Mouse (Mus musculus): ENCODE results near the gene St8sia6. TPM values are rescaled to one million over a fixed set of nuclear protein-coding genes. Genes with fewer than 3 reads are reported as not detected.

Gene St8sia6
- polyA plus RNA-seq (2015; fragmentation: Nextera tagmentation; extraction: Ambion mirVana): 3.4 and 5.3 TPM in 2 replicates

DNA sequence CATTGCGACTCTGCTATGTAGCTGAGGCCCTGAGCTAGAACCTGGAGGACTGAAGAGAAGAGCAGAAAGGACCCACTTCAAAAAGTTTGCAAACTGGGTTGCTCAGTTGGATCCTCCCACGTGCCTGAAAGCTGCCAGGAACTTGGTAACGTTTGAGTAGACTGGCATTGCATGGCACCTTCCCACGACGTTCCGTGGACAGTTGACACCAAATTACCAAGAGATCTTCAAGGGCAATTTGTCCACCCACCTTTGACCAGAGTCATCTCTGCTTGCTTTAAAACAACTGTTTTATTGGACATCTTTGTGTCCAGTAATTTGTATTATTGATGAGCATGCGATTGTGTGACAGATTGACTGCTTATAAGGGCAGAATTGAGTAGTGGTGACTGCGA, at the start of gene St8sia6:
St8sia6 (minus strand) TSS at position 96 of the 395 bp plus-strand sequence.
- 42% methylated on average over 8 of the region's 8 CpGs for WGBS
- Histone ChIP-seq H3K27me3 (peaks cover 34% of the 10 kb centered on the region), H3K27ac (no peak within 1 kb of the TSS), H3K36me3 (no peaks in the 10 kb centered on the region), H3K4me3 (replicated peaks) (peak within 1 kb of the TSS; percentile 66), H3K9ac (peak within 1 kb of the TSS; percentile 54), H3K4me1 (peaks cover 15% of the 10 kb centered on the region), H3K4me2 (peak within 1 kb of the TSS; percentile 98), H3K9me3 (replicated peaks) (no peaks in the 10 kb centered on the region)
- no peak for ATAC-seq (replicated peaks; ENCODE audit: low FRiP score)

- Histone ChIP-seq H3K27ac (no peak overlapping the region), H3K4me3 (replicated peaks) (no peak overlapping the region), H3K9ac (no peak overlapping the region), H3K27me3 (no peaks in the 10 kb centered on the region), H3K4me2 (no peak overlapping the region), H3K9me3 (replicated peaks) (no peaks in the 10 kb centered on the region), H3K4me1 (no peaks in the 10 kb centered on the region), H3K36me3 (no peaks in the 10 kb centered on the region)
- ATAC-seq (replicated peaks; ENCODE audit: low FRiP score): no peak
- WGBS: 85% methylated on average over 3 of the region's 3 CpGs
Measured at GRCm38 (mm10) chr2:13836310-13836709, 42.4 kb upstream of the St8sia6 start.

DNA sequence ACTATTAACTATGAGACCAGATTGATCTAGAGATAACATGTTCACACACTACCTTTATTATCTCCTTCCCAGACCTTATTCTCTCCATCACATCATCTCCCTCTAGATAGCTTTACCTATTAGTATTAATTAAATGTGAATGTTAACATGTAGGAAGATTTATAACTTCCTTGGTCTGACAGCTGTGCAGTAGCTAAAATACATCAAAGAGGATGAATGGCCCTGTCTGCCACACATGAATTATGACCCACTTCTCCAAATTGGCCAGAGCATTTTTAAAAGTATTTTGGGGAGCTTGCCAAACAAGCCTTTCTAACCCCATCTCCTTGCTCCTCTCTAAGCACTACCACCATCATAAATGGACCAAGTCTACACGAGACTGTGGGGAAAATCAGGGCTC, 41.1 kb upstream of the St8sia6 start:
- no peaks in the 10 kb centered on the region for H3K27me3 ChIP-seq
- H3K4me1 ChIP-seq: no peaks in the 10 kb centered on the region
- ATAC-seq (replicated peaks; ENCODE audit: low FRiP score): peak; percentile 40; the same call in 1 of the 2 replicates
- no peak overlapping the region for H3K9ac ChIP-seq
- H3K36me3 ChIP-seq: no peaks in the 10 kb centered on the region
- 46% methylated on average over 1 of the region's 1 CpGs for WGBS
- H3K4me3 ChIP-seq (replicated peaks): no peak overlapping the region
- H3K27ac ChIP-seq: no peak overlapping the region
- H3K4me2 ChIP-seq: no peak overlapping the region
- H3K9me3 ChIP-seq (replicated peaks): no peaks in the 10 kb centered on the region

DNA sequence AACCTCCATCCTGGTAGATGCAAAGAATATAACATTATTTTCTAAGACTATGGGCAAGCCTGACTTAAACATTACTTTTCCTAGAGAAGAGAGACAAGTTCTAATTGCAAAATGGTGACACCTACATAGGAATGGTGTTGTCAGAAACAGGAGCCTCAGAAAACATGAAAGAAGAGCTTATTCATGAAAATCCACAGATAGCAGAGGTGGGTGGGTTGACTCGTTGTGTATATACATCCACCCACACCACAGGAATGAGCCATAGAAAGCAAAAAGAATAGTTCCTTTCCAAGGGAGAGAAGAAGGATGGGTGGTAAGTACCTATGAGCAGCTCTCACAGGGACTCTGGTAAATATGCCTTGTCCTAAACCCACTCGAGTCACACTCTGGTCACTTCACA, 22.8 kb upstream of the St8sia6 start:
- ATAC-seq (replicated peaks; ENCODE audit: low FRiP score): no peak

GRCm38 (mm10) chr2:13808593-13808992, 14.7 kb upstream of the St8sia6 start:
- no peak overlapping the region for H3K4me3 ChIP-seq (replicated peaks)
- 57% methylated on average over 5 of the region's 5 CpGs for WGBS
- H3K4me2 ChIP-seq: no peak overlapping the region
- H3K36me3 ChIP-seq: no peaks in the 10 kb centered on the region
- no peaks in the 10 kb centered on the region for H3K27me3 ChIP-seq
- no peak overlapping the region for H3K9ac ChIP-seq
- no peaks in the 10 kb centered on the region for H3K4me1 ChIP-seq
- no peak for ATAC-seq (replicated peaks; ENCODE audit: low FRiP score)
- H3K9me3 ChIP-seq (replicated peaks): no peaks in the 10 kb centered on the region
- H3K27ac ChIP-seq: no peak overlapping the region

More for the DNA sequence above, 22.8 kb upstream of the St8sia6 start:
- no peaks in the 10 kb centered on the region for H3K27me3 ChIP-seq
- 83% methylated on average over 2 of the region's 2 CpGs for WGBS
- H3K4me2 ChIP-seq: no peak overlapping the region
- no peak overlapping the region for H3K27ac ChIP-seq
- no peaks in the 10 kb centered on the region for H3K36me3 ChIP-seq
- no peak overlapping the region for H3K4me3 ChIP-seq (replicated peaks)
- no peaks in the 10 kb centered on the region for H3K4me1 ChIP-seq
- H3K9ac ChIP-seq: no peak overlapping the region
- H3K9me3 ChIP-seq (replicated peaks): no peaks in the 10 kb centered on the region

GRCm38 (mm10) chr2:13808008-13808407, 14.1 kb upstream of the St8sia6 start:
- no peaks in the 10 kb centered on the region for H3K9me3 ChIP-seq (replicated peaks)
- no peaks in the 10 kb centered on the region for H3K4me1 ChIP-seq
- H3K4me3 ChIP-seq (replicated peaks): no peak overlapping the region
- 76% methylated on average over 4 of the region's 4 CpGs for WGBS
- ATAC-seq (replicated peaks; ENCODE audit: low FRiP score): no peak
- no peaks in the 10 kb centered on the region for H3K36me3 ChIP-seq
- no peak overlapping the region for H3K9ac ChIP-seq
- H3K27ac ChIP-seq: no peak overlapping the region
- no peaks in the 10 kb centered on the region for H3K27me3 ChIP-seq
- no peak overlapping the region for H3K4me2 ChIP-seq

- 92% methylated on average over 3 of the region's 3 CpGs for WGBS
Measured at GRCm38 (mm10) chr2:13806120-13806519, 12.3 kb upstream of the St8sia6 start.

DNA sequence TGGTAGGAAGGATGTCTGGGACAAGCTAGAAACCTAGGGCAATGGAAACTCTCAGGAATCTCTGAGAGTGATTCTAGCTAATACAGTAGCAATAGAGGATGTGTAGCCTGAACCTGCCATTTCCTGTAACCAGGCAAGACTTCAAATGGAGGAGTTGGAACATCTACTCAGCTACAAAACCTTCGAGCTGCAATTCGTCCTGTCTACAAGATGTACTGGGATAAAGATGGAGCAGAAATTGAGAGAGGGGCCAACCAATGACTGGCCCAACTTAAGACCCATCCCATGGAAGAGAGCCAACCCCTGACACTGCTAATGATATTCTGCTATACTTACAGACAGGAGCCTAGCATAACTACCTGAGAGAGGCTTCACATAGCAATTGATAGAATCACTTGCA, 6.8 kb upstream of the St8sia6 start:
- Histone ChIP-seq H3K27ac (no peak overlapping the region), H3K36me3 (no peaks in the 10 kb centered on the region), H3K4me1 (no peaks in the 10 kb centered on the region), H3K27me3 (0 out of 2 replicates have a peak, but pooled peaks cover 1% of the 10 kb centered on the region), H3K9ac (no peak overlapping the region), H3K4me3 (replicated peaks) (no peak overlapping the region), H3K4me2 (no peak overlapping the region), H3K9me3 (replicated peaks) (no peaks in the 10 kb centered on the region)
- WGBS: 85% methylated on average over 2 of the region's 2 CpGs
- ATAC-seq (replicated peaks; ENCODE audit: low FRiP score): no peak

More at GRCm38 (mm10) chr2:13806120-13806519, 12.3 kb upstream of the St8sia6 start:
- Histone ChIP-seq H3K9me3 (replicated peaks) (no peaks in the 10 kb centered on the region), H3K4me1 (no peaks in the 10 kb centered on the region), H3K4me3 (replicated peaks) (no peak overlapping the region), H3K27me3 (no peaks in the 10 kb centered on the region), H3K4me2 (no peak overlapping the region), H3K9ac (no peak overlapping the region), H3K36me3 (no peaks in the 10 kb centered on the region), H3K27ac (no peak overlapping the region)
- ATAC-seq (replicated peaks; ENCODE audit: low FRiP score): no peak

DNA sequence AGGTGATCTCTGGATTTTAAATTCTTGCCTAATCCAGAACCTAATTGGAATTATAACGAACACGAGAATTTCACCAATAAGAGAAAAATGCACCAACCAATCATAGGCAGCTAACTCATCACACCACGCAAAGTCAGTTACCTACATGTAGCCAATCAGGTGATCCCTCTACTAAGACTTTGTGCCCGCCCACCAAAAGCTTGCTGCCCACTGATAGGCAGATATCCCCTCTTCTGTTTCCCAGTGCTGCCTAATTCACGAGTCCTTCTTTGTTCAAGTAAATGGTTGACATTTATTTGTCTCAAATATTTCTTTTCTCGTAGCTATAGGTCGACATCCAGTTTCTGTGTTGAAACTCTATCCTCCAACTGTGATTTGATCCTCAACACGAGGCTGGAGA, 582 bp upstream of the St8sia6 start:
- 75% methylated on average over 8 of the region's 8 CpGs for WGBS
- H3K9me3 ChIP-seq (replicated peaks): no peaks in the 10 kb centered on the region
- H3K36me3 ChIP-seq: no peaks in the 10 kb centered on the region
- H3K27me3 ChIP-seq: peaks cover 34% of the 10 kb centered on the region
- H3K4me3 ChIP-seq (replicated peaks): no peak overlapping the region
- ATAC-seq (replicated peaks; ENCODE audit: low FRiP score): no peak
- peaks cover 15% of the 10 kb centered on the region for H3K4me1 ChIP-seq
- no peak overlapping the region for H3K4me2 ChIP-seq
- no peak overlapping the region for H3K27ac ChIP-seq
- H3K9ac ChIP-seq: no peak overlapping the region

DNA sequence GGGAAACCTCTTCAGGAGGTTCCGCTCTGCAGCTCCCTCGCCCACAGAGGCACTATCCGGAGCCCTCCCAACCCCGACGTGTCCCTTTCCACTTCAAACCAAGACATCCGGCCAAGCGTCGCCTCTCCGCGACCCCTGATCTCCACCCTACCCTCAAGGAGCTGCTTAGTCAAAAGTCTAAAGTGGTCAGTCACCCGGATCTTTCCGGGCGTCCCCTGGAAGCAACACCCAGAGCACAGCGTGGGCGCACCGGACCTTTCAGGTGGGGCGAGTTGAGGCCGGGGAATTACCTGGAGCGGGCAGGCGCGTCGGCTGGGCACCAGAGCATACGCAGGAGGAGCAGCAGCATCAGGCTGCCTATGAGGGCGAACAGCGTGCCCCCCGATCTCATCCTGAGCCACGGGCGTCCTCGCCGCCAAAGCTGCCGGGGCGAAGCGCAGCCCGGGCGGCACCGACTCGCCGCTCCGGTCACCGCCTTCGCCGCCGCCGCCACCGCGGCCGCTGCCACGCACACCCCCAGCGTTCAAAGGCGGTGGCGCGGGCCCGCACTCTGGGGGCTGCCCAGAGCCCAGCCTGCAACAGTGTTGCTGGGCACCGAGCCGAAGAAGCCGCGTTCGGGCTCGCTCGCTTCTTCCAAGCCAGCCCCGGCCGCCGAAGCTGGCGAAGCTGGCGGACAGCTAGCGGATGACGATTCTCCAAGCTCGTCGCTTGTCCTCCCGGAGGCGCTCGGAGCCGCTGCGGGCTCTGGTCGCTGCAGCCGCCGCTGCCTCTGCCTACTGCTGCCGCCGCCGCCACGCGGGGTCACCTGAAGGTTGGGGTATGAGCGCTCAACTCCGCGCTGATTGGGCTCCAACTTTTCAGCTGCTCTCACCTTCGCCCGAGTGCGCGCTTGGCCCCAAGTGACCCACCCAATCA, 553 bp downstream of the St8sia6 start:
- no peaks in the 10 kb centered on the region for H3K9me3 ChIP-seq (replicated peaks)
- H3K27ac ChIP-seq: no peak overlapping the region
- H3K27me3 ChIP-seq: peaks cover 34% of the 10 kb centered on the region
- no peaks in the 10 kb centered on the region for H3K36me3 ChIP-seq
- H3K4me1 ChIP-seq: peaks cover 15% of the 10 kb centered on the region
- peak overlapping the region; percentile 54 for H3K9ac ChIP-seq
- peak; percentile 90 for ATAC-seq (replicated peaks; ENCODE audit: low FRiP score)
- WGBS: under 1% methylated on average over 89 of the region's 89 CpGs
- peak overlapping the region; percentile 66 for H3K4me3 ChIP-seq (replicated peaks)
- peak overlapping the region; percentile 98 for H3K4me2 ChIP-seq

DNA sequence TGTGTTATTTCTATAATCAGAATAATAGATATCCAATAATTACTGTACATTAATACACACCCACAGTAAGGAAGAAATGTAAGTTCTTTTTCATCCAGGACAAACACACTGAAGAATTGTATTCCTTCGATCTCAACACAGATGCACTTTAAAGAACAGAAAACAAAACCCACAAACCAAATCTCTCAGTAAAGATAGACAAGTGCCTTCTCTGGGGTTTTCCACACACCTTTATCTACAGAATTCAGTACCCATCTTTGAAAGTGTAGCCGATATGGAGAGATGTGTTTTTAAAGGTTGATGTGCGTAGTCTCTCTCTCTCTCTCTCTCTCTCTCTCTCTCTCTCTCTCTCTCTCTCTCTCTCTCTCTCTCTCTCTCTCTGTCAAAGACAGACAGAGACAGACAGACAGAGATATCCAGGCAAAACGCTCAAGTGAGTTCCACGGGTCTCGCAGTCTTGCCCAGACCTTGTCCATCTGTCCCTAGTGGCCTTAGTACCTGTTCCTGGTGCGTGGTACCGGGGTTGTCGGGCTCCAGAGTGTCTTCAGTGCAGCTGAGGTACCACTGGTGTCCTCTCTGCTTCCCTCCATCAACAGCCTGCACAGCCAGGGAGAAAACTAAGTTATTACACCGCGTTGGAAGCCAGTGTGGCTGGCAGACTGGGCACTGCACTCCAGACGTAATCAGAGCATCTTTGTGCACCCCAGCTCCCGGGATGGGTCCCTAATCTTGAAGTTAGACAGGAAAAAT, 1.4 kb downstream of the St8sia6 start:
- H3K36me3 ChIP-seq: no peaks in the 10 kb centered on the region
- no peaks in the 10 kb centered on the region for H3K9me3 ChIP-seq (replicated peaks)
- ATAC-seq (replicated peaks; ENCODE audit: low FRiP score): peak; percentile 43; the same call in 1 of the 2 replicates
- H3K27ac ChIP-seq: no peak overlapping the region
- 0 out of 2 replicates have a peak overlapping the region, but pooled peaks have one; percentile 54 for H3K9ac ChIP-seq
- peaks cover 34% of the 10 kb centered on the region for H3K27me3 ChIP-seq
- WGBS: 40% methylated on average over 13 of the region's 13 CpGs
- peak overlapping the region; percentile 98 for H3K4me2 ChIP-seq
- H3K4me1 ChIP-seq: peaks cover 15% of the 10 kb centered on the region
- H3K4me3 ChIP-seq (replicated peaks): peak overlapping the region; percentile 66

DNA sequence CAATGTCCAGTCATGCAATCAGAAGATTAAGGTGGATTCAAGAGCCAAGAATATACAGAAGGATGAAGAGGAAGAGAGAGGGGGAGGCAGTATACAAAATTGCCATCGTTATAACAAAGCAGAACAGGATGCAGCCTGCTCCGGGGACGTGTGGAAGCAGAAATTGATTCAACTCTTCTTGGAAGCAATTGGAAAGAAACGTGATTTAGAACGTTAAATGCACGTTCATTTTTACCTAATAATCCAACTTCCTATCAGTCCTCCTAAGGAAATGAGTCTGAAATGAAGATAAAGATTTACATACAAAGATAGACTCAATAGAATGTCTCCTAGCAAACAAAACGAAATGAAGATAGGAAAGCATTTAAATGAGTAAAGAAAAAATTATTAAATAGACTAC, 2.3 kb downstream of the St8sia6 start:
- ATAC-seq (replicated peaks; ENCODE audit: low FRiP score): no peak
- H3K4me2 ChIP-seq: no peak overlapping the region
- no peaks in the 10 kb centered on the region for H3K36me3 ChIP-seq
- H3K4me3 ChIP-seq (replicated peaks): no peak overlapping the region
- no peak overlapping the region for H3K9ac ChIP-seq
- peaks cover 15% of the 10 kb centered on the region for H3K4me1 ChIP-seq
- no peak overlapping the region for H3K27ac ChIP-seq
- H3K27me3 ChIP-seq: peaks cover 34% of the 10 kb centered on the region
- no peaks in the 10 kb centered on the region for H3K9me3 ChIP-seq (replicated peaks)
- 71% methylated on average over 7 of the region's 7 CpGs for WGBS
